Mouse (Mus musculus): ENCODE data around the gene Igf1r. TPM values are rescaled to one million over a fixed set of nuclear protein-coding genes. Genes with fewer than 3 reads are reported as not detected.

Igf1r gene
- polyA plus RNA-seq, 2 experiments from 2014 or later = 20.0 to 30.4 TPM

DNA sequence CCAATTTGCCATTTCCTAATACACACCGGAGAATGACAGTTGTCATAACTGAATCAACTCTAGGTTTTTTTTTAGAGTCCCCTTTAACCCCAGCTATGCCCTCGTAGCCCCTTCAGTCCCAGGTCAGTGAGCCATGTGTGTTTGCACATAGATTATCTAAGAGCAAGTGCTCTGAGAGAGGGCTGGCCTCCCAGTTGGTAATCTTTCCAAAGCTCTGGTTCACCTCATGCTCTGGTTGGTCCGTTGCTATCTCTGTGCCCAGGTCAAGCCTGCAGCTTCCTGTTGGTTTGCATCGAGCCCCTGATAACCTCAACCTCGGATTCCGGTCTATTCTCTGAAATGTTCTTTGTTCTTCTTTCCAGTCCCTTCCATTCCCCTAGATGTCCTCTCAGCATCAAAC, 236.6 kb downstream of the Igf1r start:
- peak; percentile 1 for ATAC-seq

GRCm38 (mm10) chr7:68189691-68190456, 237.2 kb downstream of the Igf1r start:
- peak; percentile 87 for ATAC-seq

GRCm38 (mm10) chr7:68193958-68194695, 241.5 kb downstream of the Igf1r start:
- ATAC-seq = no peak

DNA sequence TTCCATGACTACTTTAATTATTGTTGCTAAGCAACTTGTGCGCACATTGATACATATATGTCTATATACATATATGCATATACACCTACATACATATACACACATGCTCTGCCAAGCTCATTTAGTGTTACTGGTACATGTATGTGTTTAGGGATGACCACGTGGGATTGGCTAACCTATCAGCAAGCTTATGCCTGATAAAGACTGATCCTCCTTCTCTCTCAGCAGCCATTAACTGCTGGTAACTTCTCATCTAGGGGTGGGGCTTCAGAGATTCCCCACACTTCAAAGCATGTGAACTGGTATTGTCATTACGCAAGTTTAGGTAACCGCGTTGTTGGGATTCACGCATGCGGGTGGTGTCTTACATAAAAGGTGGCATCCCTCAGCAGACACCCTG, 247.0 kb downstream of the Igf1r start:
- ATAC-seq = no peak

- ATAC-seq = peak; percentile 85
Observed at GRCm38 (mm10) chr7:68205776-68206427, 253.3 kb downstream of the Igf1r start.

GRCm38 (mm10) chr7:68209039-68209438, 256.4 kb downstream of the Igf1r start:
- peak; percentile 30 for ATAC-seq

DNA sequence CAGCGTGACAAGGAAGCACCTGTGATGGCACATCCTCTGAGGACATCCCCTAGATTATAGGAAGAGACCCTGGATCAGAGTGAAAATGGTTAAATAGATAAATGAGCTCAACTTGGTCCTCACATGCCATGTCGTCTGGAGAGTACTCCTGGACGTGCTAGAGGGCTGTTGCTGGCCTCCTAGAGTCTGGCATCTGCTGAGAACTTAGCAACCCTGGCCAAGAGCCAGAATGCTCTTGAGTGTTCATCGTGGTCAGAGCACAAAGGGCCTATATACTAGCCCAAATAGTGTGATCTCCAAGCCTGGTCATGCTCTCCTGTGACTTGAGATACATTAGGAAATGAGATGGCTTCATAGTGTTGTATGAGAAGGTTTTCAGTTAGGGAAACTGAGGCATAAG, 257.8 kb downstream of the Igf1r start:
- no peak for ATAC-seq

DNA sequence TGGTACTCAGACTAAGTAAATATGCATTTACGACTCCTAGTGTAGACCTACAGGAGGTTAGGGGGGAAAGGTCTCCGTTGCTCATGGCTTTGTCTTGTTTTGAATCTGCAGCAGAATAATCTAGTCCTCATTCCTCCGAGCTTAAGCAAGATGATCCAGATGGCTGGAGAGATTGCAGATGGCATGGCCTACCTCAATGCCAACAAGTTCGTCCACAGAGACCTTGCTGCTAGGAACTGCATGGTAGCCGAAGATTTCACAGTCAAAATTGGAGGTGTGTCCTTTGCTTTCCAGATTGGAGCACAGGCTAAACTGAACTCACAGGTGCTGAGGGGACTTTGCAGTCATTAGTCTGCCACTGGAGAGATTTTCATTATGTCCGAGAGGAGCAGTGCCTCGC, 259.3 kb downstream of the Igf1r start:
- ATAC-seq = no peak

- ATAC-seq = no peak
Observed at GRCm38 (mm10) chr7:68213842-68214241, 261.2 kb downstream of the Igf1r start.

GRCm38 (mm10) chr7:68215522-68216070, 263.0 kb downstream of the Igf1r start:
- ATAC-seq = no peak

GRCm38 (mm10) chr7:68218879-68219278, 266.3 kb downstream of the Igf1r start:
- no peak for ATAC-seq

DNA sequence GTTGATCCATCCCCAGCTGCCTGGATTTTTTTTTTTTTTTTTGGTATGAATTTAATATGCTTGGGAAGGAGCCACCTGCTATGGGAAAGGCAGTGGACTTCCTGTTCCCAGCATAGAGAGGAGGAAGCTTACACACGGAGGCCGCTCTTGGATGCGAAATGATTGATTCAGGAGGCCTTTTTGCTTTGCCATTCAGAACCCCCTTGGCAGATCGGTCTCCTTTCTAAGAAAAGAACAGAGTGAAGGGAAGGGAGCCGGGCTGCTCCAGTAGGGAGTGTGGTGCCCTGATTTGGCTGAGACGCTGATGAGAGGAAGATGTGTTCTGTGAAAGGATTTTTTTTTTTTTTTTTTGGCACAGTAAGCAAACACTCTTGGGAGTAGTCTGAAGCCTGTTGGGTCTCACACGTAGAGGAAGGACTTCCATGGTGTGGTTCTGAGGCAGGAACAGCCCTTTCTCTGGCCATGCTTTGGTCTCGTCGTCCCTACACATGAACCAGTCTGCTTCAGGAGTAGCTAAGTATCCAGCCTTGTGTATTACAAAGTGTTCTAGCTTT, 269.1 kb downstream of the Igf1r start:
- no peak for ATAC-seq

- no peak for ATAC-seq
Observed at GRCm38 (mm10) chr7:68223356-68223808, 270.8 kb downstream of the Igf1r start.

- no peak for ATAC-seq
Observed at GRCm38 (mm10) chr7:68224006-68224405, 271.4 kb downstream of the Igf1r start.

DNA sequence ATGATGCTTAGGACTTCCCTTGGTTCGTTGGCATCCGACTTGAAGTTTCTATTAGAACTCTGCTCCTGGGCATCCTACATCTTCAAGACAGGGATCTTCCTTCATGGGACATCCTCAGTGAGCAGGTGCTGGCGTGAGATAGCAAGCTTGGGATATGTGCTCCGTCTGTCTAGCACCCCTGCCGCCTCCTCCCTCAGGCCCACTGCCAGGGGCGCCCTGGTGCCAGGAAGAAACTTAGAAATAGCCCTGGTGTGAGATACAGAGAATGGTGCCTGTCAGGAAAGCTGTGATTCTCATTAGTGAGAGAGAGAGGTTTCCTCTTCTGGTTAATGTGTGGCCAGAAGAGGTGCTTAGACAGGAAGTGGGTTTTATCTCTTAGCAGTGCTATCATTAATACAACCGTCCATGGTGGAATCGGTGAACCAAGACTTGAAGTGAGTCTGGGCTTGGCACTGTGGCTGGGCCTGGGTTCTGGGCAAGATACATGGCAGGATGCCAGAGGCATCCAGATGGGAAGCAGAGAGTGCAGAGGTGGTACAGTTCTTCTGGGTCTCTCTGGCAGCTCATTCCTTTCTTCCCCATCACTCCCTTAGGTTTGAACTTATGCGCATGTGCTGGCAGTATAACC, 272.9 kb downstream of the Igf1r start:
- peak; percentile 93 for ATAC-seq

- no peak for ATAC-seq
Observed at GRCm38 (mm10) chr7:68227021-68227420, 274.4 kb downstream of the Igf1r start.

DNA sequence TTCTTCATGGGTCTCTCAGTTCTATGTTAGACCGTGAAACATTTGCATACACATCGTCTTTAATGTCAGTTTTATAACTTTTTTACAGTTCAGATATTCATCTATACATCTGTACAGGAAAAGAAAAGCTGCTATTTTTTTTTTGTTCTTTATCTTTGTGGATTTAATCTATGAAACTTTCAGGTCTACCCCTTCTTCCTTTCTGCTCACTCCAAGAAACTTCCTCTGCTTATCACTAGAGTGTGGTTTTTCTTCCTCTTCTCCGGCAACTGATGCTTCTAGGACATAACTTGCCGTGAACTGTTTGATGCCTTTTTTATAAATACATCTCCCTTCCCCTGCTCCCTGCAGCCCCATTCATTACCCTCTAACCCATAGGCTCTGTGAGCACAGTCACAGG, 275.0 kb downstream of the Igf1r start:
- ATAC-seq = no peak

DNA sequence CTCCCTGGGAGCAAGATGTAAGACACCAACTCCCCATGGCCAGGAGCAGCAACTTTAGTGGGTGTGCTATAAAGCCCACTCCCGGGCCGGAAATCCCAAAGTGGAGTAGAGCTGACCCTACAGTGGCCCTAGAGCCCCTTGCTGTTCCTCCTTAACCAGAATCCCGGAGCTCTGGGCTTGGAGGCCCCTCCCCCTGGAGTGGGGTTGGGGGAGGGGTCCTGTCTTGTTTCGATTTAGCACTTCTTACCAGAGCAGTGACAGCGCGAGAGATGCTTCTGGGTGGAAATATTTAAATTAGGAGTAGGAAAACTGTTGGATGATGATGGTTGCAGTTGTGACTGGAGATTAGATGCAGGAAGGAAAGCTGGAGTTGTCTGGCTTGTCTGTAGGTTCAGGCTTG, 275.9 kb downstream of the Igf1r start:
- ATAC-seq = no peak

GRCm38 (mm10) chr7:68230831-68231230, 278.2 kb downstream of the Igf1r start:
- no peak for ATAC-seq

DNA sequence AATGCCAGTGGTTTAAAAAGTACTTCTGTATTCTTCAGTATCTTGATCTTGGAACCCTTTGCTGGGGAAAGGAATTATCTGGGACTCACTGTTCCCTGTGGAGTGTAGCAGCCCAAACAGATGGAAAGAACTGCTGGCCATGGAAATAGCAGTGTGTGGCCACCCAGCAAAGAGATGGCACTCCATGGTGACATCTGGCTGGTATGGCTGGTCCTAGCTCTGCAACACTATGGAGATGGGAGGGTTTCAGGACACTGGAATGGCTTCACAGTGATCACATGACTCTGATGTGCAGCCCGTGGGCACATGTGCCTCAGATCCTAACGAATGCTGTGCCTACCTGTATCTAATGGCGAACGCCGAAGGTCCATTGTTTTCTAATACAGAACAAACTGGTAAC, 279.9 kb downstream of the Igf1r start:
- no peak for ATAC-seq

- ATAC-seq = no peak
Observed at GRCm38 (mm10) chr7:68233619-68234223, 281.1 kb downstream of the Igf1r start.

DNA sequence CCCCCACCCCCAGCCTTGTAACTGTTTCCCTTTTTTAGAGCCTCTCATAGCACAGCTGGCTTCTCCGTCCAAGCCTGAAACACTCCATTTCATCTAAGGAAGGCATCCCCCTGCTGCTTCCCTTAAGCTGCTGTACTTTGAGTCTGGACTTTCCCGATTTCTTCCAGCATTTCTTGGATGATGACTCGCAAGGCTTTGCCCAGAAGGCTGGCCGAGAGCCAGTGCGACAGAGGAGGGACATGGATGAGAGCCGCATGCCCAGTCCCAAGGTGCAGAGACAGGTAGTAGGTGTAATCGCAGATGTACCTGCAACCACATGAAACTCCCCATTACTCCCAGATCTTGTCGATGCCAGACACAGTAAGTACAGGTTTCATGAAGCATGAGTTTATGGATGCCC, 284.2 kb downstream of the Igf1r start:
- ATAC-seq = no peak
